Mouse (Mus musculus) lung, embryonic 14.5 days (tissue): ENCODE results near the gene Hoxb5. TPM values are rescaled to one million over a fixed set of nuclear protein-coding genes. Genes with fewer than 3 reads are reported as not detected.
A peak's percentile ranks its signal among the peaks of the same experiment; 100 is the strongest.

Experiments used
- ATAC-seq: fragments of 200-750 bp; cut with Nextera tagmentation; 2 replicates; pipeline ENCODE4 v1.8.0; 2017; ENCODE audit warnings: mild to moderate bottlenecking, moderate TSS enrichment, moderate library complexity; ENCODE audit not compliant: insufficient read depth
- DNase-seq: peaks from one replicate; pipeline ENCODE4 v3.0.0-alpha.2; 2015
- H3K27ac ChIP-seq: fragments of 300-500 bp; sonication (generic); 2 replicates; pipeline ENCODE4 v1.5.1; 2014; ENCODE audit warnings: low read depth, mild to moderate bottlenecking, moderate library complexity
- H3K27me3 ChIP-seq: fragments of 300-500 bp; sonication (generic); 2 replicates; pipeline ENCODE4 v1.6.1; 2014; ENCODE audit warnings: low read length, control low read depth; ENCODE audit not compliant: insufficient read depth
- H3K36me3 ChIP-seq: fragments of 300-500 bp; sonication (generic); 2 replicates; pipeline ENCODE4 v1.6.1; 2014; ENCODE audit warnings: control low read depth; ENCODE audit not compliant: insufficient read depth
- H3K4me1 ChIP-seq: fragments of 300-500 bp; sonication (generic); 2 replicates; pipeline ENCODE4 v1.6.1; 2014; ENCODE audit warnings: antibody characterized with exemption, control low read depth; ENCODE audit not compliant: insufficient read depth
- H3K4me2 ChIP-seq: fragments of 300-500 bp; sonication (generic); 2 replicates; pipeline ENCODE4 v1.6.1; 2014; ENCODE audit warnings: mild to moderate bottlenecking
- H3K4me3 ChIP-seq: fragments of 300-500 bp; sonication (generic); 2 replicates; pipeline ENCODE4 v1.5.1; 2014; ENCODE audit warnings: low read depth, low read length
- H3K9ac ChIP-seq: fragments of 300-500 bp; sonication (generic); 2 replicates; pipeline ENCODE4 v1.6.1; 2014
- H3K9me3 ChIP-seq: fragments of 300-500 bp; sonication (generic); 2 replicates; pipeline ENCODE4 v1.6.1; 2016; ENCODE audit warnings: low read depth, low read length, control low read depth
- CTCF ChIP-seq: IDR thresholded peaks from 2 replicates; pipeline ENCODE4 v1.5.1; 2016; ENCODE audit warnings: antibody characterized with exemption, low read depth
- WGBS: fragments of 180-500 bp; shearing (Covaris S2); extraction: QIAGEN DNeasy Blood & Tissue Kit; methylation state at CpG from one replicate; pipeline ENCODE4 v1.1.7; 2014; 5-methylcytosine and 5-hydroxymethylcytosine counted together
- polyA plus RNA-seq: library from polyadenylated mRNA; unstranded; fragments of >200 nt; fragmentation: Nextera tagmentation; extraction: Ambion mirVana; gene quantifications from 2 replicates; pipeline ENCODE4 v1.2.1, GENCODE M21; 2014

The Hoxb5 gene
- polyA plus RNA-seq, 1 experiment from 2014 or later, result 76.1 TPM

GRCm38 (mm10) chr11:96272024-96272921 lies 30.9 kb upstream of the Hoxb5 start:
- ATAC-seq (peak; percentile 46; the same call in 1 of the 2 replicates), DNase-seq (no peak)
- Histone ChIP-seq H3K4me2 (peak overlapping the region; percentile 57), H3K27me3 (peaks cover 99% of the 10 kb centered on the region), H3K27ac (no peak overlapping the region), H3K9ac (peak overlapping the region; percentile 20; the same call in 1 of the 2 replicates), H3K9me3 (no peaks in the 10 kb centered on the region), H3K36me3 (no peaks in the 10 kb centered on the region), H3K4me3 (peak overlapping the region; percentile 35), H3K4me1 (no peaks in the 10 kb centered on the region)
- under 1% methylated on average over 57 of the region's 58 CpGs for WGBS
- no peak for TF ChIP-seq CTCF

GRCm38 (mm10) chr11:96274428-96274827 lies 28.7 kb upstream of the Hoxb5 start:
- Histone ChIP-seq H3K9ac (no peak overlapping the region), H3K27me3 (peaks cover 98% of the 10 kb centered on the region), H3K4me2 (no peak overlapping the region), H3K4me1 (no peaks in the 10 kb centered on the region), H3K27ac (no peak overlapping the region), H3K36me3 (no peaks in the 10 kb centered on the region), H3K4me3 (no peak overlapping the region), H3K9me3 (no peaks in the 10 kb centered on the region)
- DNase-seq (no peak), ATAC-seq (no peak)
- 5% methylated on average over 10 of the region's 10 CpGs for WGBS
- TF ChIP-seq CTCF, result no peak

DNA sequence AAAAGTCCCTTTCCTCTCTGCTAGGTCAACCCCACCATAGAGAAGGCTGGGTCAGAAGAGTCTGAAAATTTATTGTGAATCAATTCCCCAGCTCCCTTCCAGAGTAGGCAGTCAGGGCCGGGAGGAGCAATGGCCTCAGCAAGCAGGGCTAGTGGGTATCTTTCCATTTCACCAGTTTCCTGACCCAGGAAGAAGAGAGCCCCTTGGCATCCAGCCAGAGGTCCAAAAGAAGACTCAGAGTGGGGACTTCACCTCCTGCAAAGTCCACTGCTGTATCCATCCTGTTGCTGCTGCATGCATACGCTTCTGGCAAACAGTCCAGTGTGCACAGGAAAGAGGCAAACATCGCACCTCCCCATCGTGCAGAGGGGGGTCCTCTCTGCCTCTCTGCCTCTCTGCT lies 27.2 kb upstream of the Hoxb5 start:
- Histone ChIP-seq H3K27ac (no peak overlapping the region), H3K9me3 (no peaks in the 10 kb centered on the region), H3K36me3 (no peaks in the 10 kb centered on the region), H3K9ac (no peak overlapping the region), H3K4me3 (no peak overlapping the region), H3K4me2 (no peak overlapping the region), H3K27me3 (peaks cover 96% of the 10 kb centered on the region), H3K4me1 (no peaks in the 10 kb centered on the region)
- WGBS, result 9% methylated on average over 4 of the region's 4 CpGs
- no peak for TF ChIP-seq CTCF
- DNase-seq (no peak), ATAC-seq (no peak)

DNA sequence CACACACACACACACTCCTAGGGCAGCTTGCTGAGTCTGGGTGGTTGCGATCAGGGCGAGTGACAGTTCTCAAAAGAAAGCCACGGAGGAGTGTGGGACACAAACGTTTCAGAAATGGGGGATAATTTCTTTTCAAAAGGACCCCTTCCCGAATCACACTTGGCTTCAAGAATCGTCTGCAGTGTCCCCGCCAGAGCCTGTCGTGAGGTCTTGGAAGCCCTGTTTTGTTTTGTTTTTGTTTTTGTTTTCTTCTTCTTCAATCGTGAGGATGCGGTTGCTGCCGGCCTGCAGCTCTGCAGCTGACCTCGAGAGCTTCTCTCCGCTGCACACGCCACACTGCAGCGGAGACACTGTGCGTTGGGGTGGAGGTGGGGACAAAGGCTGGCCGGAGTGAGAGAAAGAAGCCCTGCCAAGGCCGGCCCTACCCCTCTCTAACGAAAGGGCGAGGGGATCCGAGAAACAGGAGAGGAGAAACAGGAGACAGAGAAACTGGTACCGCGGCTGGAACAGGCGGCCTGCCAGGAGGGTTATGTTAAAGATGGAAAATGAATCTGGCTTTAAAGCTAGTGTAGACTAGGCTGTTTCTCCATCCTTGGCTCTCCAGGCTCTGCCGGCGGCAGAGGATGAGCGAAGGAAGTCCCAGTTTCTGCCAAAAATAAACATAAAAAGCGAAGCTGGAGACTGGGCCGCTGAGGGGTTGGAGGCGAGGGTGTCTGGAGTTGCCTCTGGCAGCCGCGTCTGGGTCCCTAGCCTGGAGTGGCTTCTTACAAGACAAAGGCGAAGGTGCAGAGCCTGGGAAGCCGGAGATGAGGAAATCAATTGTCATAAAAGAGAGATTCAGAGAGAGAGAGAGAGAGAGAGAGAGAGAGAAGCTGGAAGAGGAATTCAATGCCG lies 25.7 kb upstream of the Hoxb5 start:
- no peak overlapping the region for H3K4me3 ChIP-seq
- H3K4me1 ChIP-seq, result no peaks in the 10 kb centered on the region

DNA sequence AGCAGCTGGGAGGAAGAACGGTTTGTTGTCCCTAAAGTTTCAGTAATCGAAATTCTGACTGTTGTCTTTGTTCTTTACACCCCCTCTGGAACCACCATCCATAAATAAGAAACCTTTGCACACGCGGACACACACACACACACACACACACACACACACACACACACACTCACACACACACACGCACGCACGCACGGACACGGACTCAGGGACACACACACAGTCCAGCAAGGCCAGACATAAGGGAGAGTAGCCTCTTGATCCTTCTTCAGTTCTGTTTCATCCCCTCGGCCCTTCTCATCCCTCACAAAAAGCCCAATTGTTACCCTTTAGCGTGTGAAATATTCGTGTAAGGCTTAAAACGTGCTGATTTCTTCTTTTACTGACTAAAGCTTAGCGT lies 24.8 kb upstream of the Hoxb5 start:
- ATAC-seq (no peak), DNase-seq (no peak)
- H3K4me3 ChIP-seq, result no peak overlapping the region
- no peak for TF ChIP-seq CTCF
- no peak overlapping the region for H3K9ac ChIP-seq
- no peak overlapping the region; the same call in 1 of the 2 replicates for H3K4me2 ChIP-seq
- no peak overlapping the region for H3K27ac ChIP-seq
- no peaks in the 10 kb centered on the region for H3K4me1 ChIP-seq
- H3K27me3 ChIP-seq, result peaks cover 95% of the 10 kb centered on the region
- no peaks in the 10 kb centered on the region for H3K9me3 ChIP-seq
- no peaks in the 10 kb centered on the region for H3K36me3 ChIP-seq
- 15% methylated on average over 14 of the region's 14 CpGs for WGBS

More for the DNA sequence above, 25.7 kb upstream of the Hoxb5 start:
- no peaks in the 10 kb centered on the region for H3K36me3 ChIP-seq
- no peak for ATAC-seq
- no peak overlapping the region for H3K27ac ChIP-seq
- no peak for DNase-seq
- H3K9me3 ChIP-seq, result no peaks in the 10 kb centered on the region
- 1% methylated on average over 35 of the region's 35 CpGs for WGBS
- no peak for TF ChIP-seq CTCF
- H3K9ac ChIP-seq, result no peak overlapping the region
- peaks cover 96% of the 10 kb centered on the region for H3K27me3 ChIP-seq
- peak overlapping the region; percentile 31; the same call in 1 of the 2 replicates for H3K4me2 ChIP-seq

DNA sequence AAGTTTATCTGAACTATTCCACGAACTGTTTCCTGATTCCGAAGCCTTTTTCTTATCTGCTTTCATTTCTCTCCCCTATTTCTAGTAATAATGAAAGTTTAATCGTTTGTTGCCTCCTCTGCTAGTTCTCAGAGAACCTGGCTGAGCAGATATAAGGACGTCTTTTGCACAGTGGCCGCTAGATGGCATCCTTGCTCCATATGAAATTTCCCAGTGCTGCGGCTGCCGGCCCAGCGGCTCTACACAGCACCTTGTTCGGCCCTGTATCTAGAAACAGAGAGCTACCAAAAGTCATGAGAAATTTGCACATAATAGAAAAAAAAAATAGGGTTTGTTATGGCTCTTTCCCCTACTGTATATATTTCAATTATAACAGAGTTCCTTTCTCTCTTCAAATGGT lies 24.4 kb upstream of the Hoxb5 start:
- under 1% methylated on average over 9 of the region's 9 CpGs for WGBS

More for the DNA sequence above, 24.4 kb upstream of the Hoxb5 start:
- Histone ChIP-seq H3K9ac (no peak overlapping the region), H3K4me1 (no peaks in the 10 kb centered on the region), H3K4me3 (no peak overlapping the region), H3K27me3 (peaks cover 95% of the 10 kb centered on the region), H3K36me3 (no peaks in the 10 kb centered on the region), H3K4me2 (no peak overlapping the region; the same call in 1 of the 2 replicates), H3K27ac (no peak overlapping the region), H3K9me3 (no peaks in the 10 kb centered on the region)
- peak; percentile 86 for TF ChIP-seq CTCF
- ATAC-seq, result peak; percentile 67; the same call in 1 of the 2 replicates
- peak; percentile 96 for DNase-seq
